Mouse (Mus musculus) MEL (cell line): ENCODE results near the gene Tmem98. TPM values are rescaled to one million over a fixed set of nuclear protein-coding genes. Genes with fewer than 3 reads are reported as not detected.
A peak's percentile ranks its signal among the peaks of the same experiment; 100 is the strongest.

Experiments used
- DNase-seq: peaks from one replicate; pipeline ENCODE4 v3.0.0; 2011; ENCODE audit warnings: low read depth, low spot score
- H3K27ac ChIP-seq: 2 replicates; pipeline ENCODE4 v1.5.1; 2012; ENCODE audit warnings: low read depth, mild to moderate bottlenecking, control low read depth, low read length, moderate library complexity; ENCODE audit not compliant: control insufficient read depth
- H3K27me3 ChIP-seq, 2 experiments: fragments of 150-350 bp in 1 of 2; sonication (generic) in 1 of 2; 2 replicates each; pipeline ENCODE4 v1.6.1; 2012; ENCODE audit warnings: low read length in 2 of 2, mild to moderate bottlenecking in 2 of 2, improper control_type of control experiment in 1 of 2, moderate library complexity in 1 of 2; ENCODE audit not compliant: insufficient read depth in 2 of 2, control insufficient read depth in 1 of 2
- H3K36me3 ChIP-seq, 2 experiments: 2 replicates each; pipeline ENCODE4 v1.6.1; 2012 to 2014; ENCODE audit warnings: low read length in 2 of 2, improper control_type of control experiment in 1 of 2, inconsistent platforms in 1 of 2, mild to moderate bottlenecking in 1 of 2; ENCODE audit not compliant: insufficient read depth in 2 of 2, control insufficient read depth in 1 of 2
- H3K4me1 ChIP-seq, 2 experiments: fragments of 150-350 bp in 1 of 2; sonication (generic) in 1 of 2; 2 replicates each; pipeline ENCODE4 v1.6.1; 2012; ENCODE audit warnings: low read length in 2 of 2, improper control_type of control experiment in 1 of 2, mild to moderate bottlenecking in 1 of 2; ENCODE audit not compliant: insufficient read depth in 2 of 2, control insufficient read depth in 1 of 2
- H3K4me3 ChIP-seq, 2 experiments: fragments of 150-350 bp in 1 of 2; sonication (generic) in 1 of 2; 2 replicates each; pipeline ENCODE4 v1.5.1; 2012; ENCODE audit warnings: low read depth in 2 of 2, low read length in 2 of 2, mild to moderate bottlenecking in 2 of 2, moderate library complexity in 2 of 2, control low read depth in 1 of 2, improper control_type of control experiment in 1 of 2; ENCODE audit not compliant: control insufficient read depth in 1 of 2, insufficient read depth in 1 of 2
- H3K79me2 ChIP-seq: 2 replicates; pipeline ENCODE4 v1.6.1; 2012; ENCODE audit warnings: mild to moderate bottlenecking, low read length, moderate library complexity; ENCODE audit not compliant: control insufficient read depth, poor library complexity, insufficient read depth
- H3K9ac ChIP-seq: 2 replicates; pipeline ENCODE4 v1.6.1; 2012; ENCODE audit warnings: low read depth, mild to moderate bottlenecking, control low read depth, low read length, moderate library complexity; ENCODE audit not compliant: control insufficient read depth, poor library complexity, severe bottlenecking
- H3K9me3 ChIP-seq: fragments of 150-350 bp; sonication (generic); replicated peaks from 2 replicates; pipeline ENCODE4 v1.6.1; 2012; ENCODE audit warnings: mild to moderate bottlenecking, low read length, improper control_type of control experiment, moderate library complexity; ENCODE audit not compliant: insufficient read depth
- BHLHE40 ChIP-seq: IDR thresholded peaks from 2 replicates; pipeline ENCODE4 v1.6.1; 2012; ENCODE audit warnings: low read depth, mild to moderate bottlenecking, inconsistent platforms, low read length, improper control_type of control experiment, borderline replicate concordance
- CHD1 ChIP-seq: IDR thresholded peaks from 2 replicates; pipeline ENCODE4 v1.6.1; 2012; ENCODE audit warnings: low read depth, mild to moderate bottlenecking, inconsistent platforms, low read length, improper control_type of control experiment
- CHD2 ChIP-seq: IDR thresholded peaks from 2 replicates; pipeline ENCODE4 v1.6.1; 2011; ENCODE audit warnings: low read length, improper control_type of control experiment
- CTCF ChIP-seq, 3 experiments: IDR thresholded peaks in 2 of 3; conservative IDR thresholded peaks in 1 of 3; 2 replicates each; pipeline ENCODE4 v1.5.1; 2011 to 2012; ENCODE audit warnings: low read length in 3 of 3, low read depth in 2 of 3, mild to moderate bottlenecking in 2 of 3, improper control_type of control experiment in 1 of 3, inconsistent platforms in 1 of 3, mixed read lengths in 1 of 3, moderate library complexity in 1 of 3; ENCODE audit not compliant: control insufficient read depth in 1 of 3, insufficient read depth in 1 of 3, poor library complexity in 1 of 3, severe bottlenecking in 1 of 3
- E2F4 ChIP-seq: IDR thresholded peaks from 2 replicates; pipeline ENCODE4 v1.6.1; 2011; ENCODE audit warnings: low read depth, low read length, improper control_type of control experiment, borderline replicate concordance
- ELF1 ChIP-seq: IDR thresholded peaks from 2 replicates; pipeline ENCODE4 v1.6.1; 2014; ENCODE audit warnings: low read depth, mild to moderate bottlenecking, inconsistent platforms, low read length, improper control_type of control experiment, moderate library complexity
- EP300 ChIP-seq, 2 experiments: IDR thresholded peaks; 2 replicates each; pipeline ENCODE4 v1.6.1; 2011; ENCODE audit warnings: improper control_type of control experiment in 2 of 2, low read length in 2 of 2, low read depth in 1 of 2, mild to moderate bottlenecking in 1 of 2
- ETS1 ChIP-seq: IDR thresholded peaks from 2 replicates; pipeline ENCODE4 v1.6.1; 2012; ENCODE audit warnings: low read depth, mild to moderate bottlenecking, inconsistent platforms, low read length, improper control_type of control experiment, moderate library complexity
- GABPA ChIP-seq: IDR thresholded peaks from 2 replicates; pipeline ENCODE4 v1.6.1; 2012; ENCODE audit warnings: low read depth, mild to moderate bottlenecking, inconsistent platforms, low read length, improper control_type of control experiment, moderate library complexity
- GATA1 ChIP-seq: IDR thresholded peaks from 2 replicates; pipeline ENCODE4 v1.6.1; 2011; ENCODE audit warnings: low read depth, low read length, improper control_type of control experiment
- HCFC1 ChIP-seq: IDR thresholded peaks from 2 replicates; pipeline ENCODE4 v1.6.1; 2012; ENCODE audit warnings: low read depth, mild to moderate bottlenecking, inconsistent platforms, low read length, improper control_type of control experiment, moderate library complexity
- JUND ChIP-seq: IDR thresholded peaks from 2 replicates; pipeline ENCODE4 v1.6.1; 2011; ENCODE audit warnings: low read depth, mild to moderate bottlenecking, improper control_type of control experiment, low read length
- KAT2A ChIP-seq: conservative IDR thresholded peaks from 2 replicates; pipeline ENCODE4 v1.6.1; 2012; ENCODE audit warnings: low read depth, low read length, improper control_type of control experiment, inconsistent platforms
- MAFK ChIP-seq: IDR thresholded peaks from 2 replicates; pipeline ENCODE4 v1.6.1; 2011; ENCODE audit warnings: low read depth, mild to moderate bottlenecking, low read length, improper control_type of control experiment, borderline replicate concordance
- MAX ChIP-seq: IDR thresholded peaks from 2 replicates; pipeline ENCODE4 v1.6.1; 2011; ENCODE audit warnings: low read length, improper control_type of control experiment
- MAZ ChIP-seq: IDR thresholded peaks from 2 replicates; pipeline ENCODE4 v1.6.1; 2012; ENCODE audit warnings: low read depth, mild to moderate bottlenecking, inconsistent platforms, low read length, improper control_type of control experiment
- MEF2A ChIP-seq: IDR thresholded peaks from 2 replicates; pipeline ENCODE4 v1.6.1; 2014; ENCODE audit warnings: low read depth, mild to moderate bottlenecking, inconsistent platforms, low read length, improper control_type of control experiment; ENCODE audit not compliant: poor library complexity, insufficient replicate concordance, severe bottlenecking; ENCODE audit errors: extremely low read depth
- MXI1 ChIP-seq: IDR thresholded peaks from 2 replicates; pipeline ENCODE4 v1.6.1; 2011; ENCODE audit warnings: mild to moderate bottlenecking, low read depth, low read length, improper control_type of control experiment
- MYB ChIP-seq: IDR thresholded peaks from 2 replicates; pipeline ENCODE4 v1.6.1; 2011; ENCODE audit warnings: mild to moderate bottlenecking, low read depth, low read length, improper control_type of control experiment
- MYC ChIP-seq: IDR thresholded peaks from 2 replicates; pipeline ENCODE4 v1.6.1; 2011; ENCODE audit warnings: low read depth, mild to moderate bottlenecking, low read length, improper control_type of control experiment, moderate library complexity
- NELFE ChIP-seq: IDR thresholded peaks from 2 replicates; pipeline ENCODE4 v1.6.1; 2011; ENCODE audit warnings: low read depth, low read length, improper control_type of control experiment
- NRF1 ChIP-seq: IDR thresholded peaks from 2 replicates; pipeline ENCODE4 v1.6.1; 2014; ENCODE audit warnings: low read depth, mild to moderate bottlenecking, inconsistent platforms, low read length, improper control_type of control experiment, moderate library complexity; ENCODE audit not compliant: poor library complexity, insufficient read depth, severe bottlenecking
- POLR2A ChIP-seq, 2 experiments: IDR thresholded peaks; 2 replicates each; pipeline ENCODE4 v1.6.1; 2011 to 2012; ENCODE audit warnings: low read length in 2 of 2, mild to moderate bottlenecking in 2 of 2, control low read depth in 1 of 2, improper control_type of control experiment in 1 of 2, low read depth in 1 of 2, moderate library complexity in 1 of 2; ENCODE audit not compliant: control insufficient read depth in 1 of 2, insufficient read depth in 1 of 2, poor library complexity in 1 of 2
- POLR2AphosphoS2 ChIP-seq: IDR thresholded peaks from 2 replicates; pipeline ENCODE4 v1.6.1; 2011; ENCODE audit warnings: low read length, improper control_type of control experiment
- POLR2AphosphoS5 ChIP-seq: IDR thresholded peaks from 2 replicates; pipeline ENCODE4 v1.6.1; 2012; ENCODE audit warnings: low read depth, borderline replicate concordance, mild to moderate bottlenecking, inconsistent platforms, low read length, moderate library complexity, mixed read lengths
- RAD21 ChIP-seq: IDR thresholded peaks from 2 replicates; pipeline ENCODE4 v1.6.1; 2011; ENCODE audit warnings: mild to moderate bottlenecking, low read depth, low read length, improper control_type of control experiment
- RCOR1 ChIP-seq: IDR thresholded peaks from 2 replicates; pipeline ENCODE4 v1.6.1; 2012; ENCODE audit warnings: low read depth, mild to moderate bottlenecking, inconsistent platforms, low read length, improper control_type of control experiment
- SIN3A ChIP-seq: IDR thresholded peaks from 2 replicates; pipeline ENCODE4 v1.6.1; 2012; ENCODE audit warnings: low read length, improper control_type of control experiment, inconsistent platforms
- SMC3 ChIP-seq: IDR thresholded peaks from 2 replicates; pipeline ENCODE4 v1.6.1; 2011; ENCODE audit warnings: low read depth, low read length, improper control_type of control experiment
- TAL1 ChIP-seq: IDR thresholded peaks from 2 replicates; pipeline ENCODE4 v1.6.1; 2012; ENCODE audit warnings: mild to moderate bottlenecking, inconsistent platforms, low read length, moderate library complexity, mixed read lengths
- TBP ChIP-seq: IDR thresholded peaks from 2 replicates; pipeline ENCODE4 v1.8.0; 2011; ENCODE audit warnings: low read depth, low read length, improper control_type of control experiment
- TCF12 ChIP-seq: IDR thresholded peaks from 2 replicates; pipeline ENCODE4 v1.6.1; 2014; ENCODE audit warnings: low read depth, mild to moderate bottlenecking, inconsistent platforms, low read length, improper control_type of control experiment, moderate library complexity
- UBTF ChIP-seq: IDR thresholded peaks from 2 replicates; pipeline ENCODE4 v1.6.1; 2012; ENCODE audit warnings: low read depth, mild to moderate bottlenecking, inconsistent platforms, low read length, improper control_type of control experiment, moderate library complexity, borderline replicate concordance; ENCODE audit not compliant: insufficient read depth
- USF1 ChIP-seq: IDR thresholded peaks from 2 replicates; pipeline ENCODE4 v1.6.1; 2014; ENCODE audit warnings: low read depth, mild to moderate bottlenecking, inconsistent platforms, low read length, improper control_type of control experiment, moderate library complexity
- USF2 ChIP-seq, 2 experiments: IDR thresholded peaks; 2 replicates each; pipeline ENCODE4 v1.6.1; 2011 to 2012; ENCODE audit warnings: improper control_type of control experiment in 2 of 2, low read length in 2 of 2, borderline replicate concordance in 1 of 2, inconsistent platforms in 1 of 2, low read depth in 1 of 2, mild to moderate bottlenecking in 1 of 2; ENCODE audit not compliant: insufficient read depth in 1 of 2
- ZC3H11A ChIP-seq: IDR thresholded peaks from 2 replicates; pipeline ENCODE4 v1.6.1; 2012; ENCODE audit warnings: low read depth, mild to moderate bottlenecking, inconsistent platforms, low read length, improper control_type of control experiment
- ZKSCAN1 ChIP-seq: IDR thresholded peaks from 2 replicates; pipeline ENCODE4 v1.6.1; 2012; ENCODE audit warnings: low read depth, mild to moderate bottlenecking, inconsistent platforms, low read length, improper control_type of control experiment, moderate library complexity
- ZMIZ1 ChIP-seq: IDR thresholded peaks from 2 replicates; pipeline ENCODE4 v1.6.1; 2012; ENCODE audit warnings: low read depth, mild to moderate bottlenecking, inconsistent platforms, low read length, improper control_type of control experiment, moderate library complexity
- polyA plus RNA-seq, 2 experiments: library from polyadenylated mRNA; stranded (reverse) in 1 of 2; unstranded in 1 of 2; fragments of >175 nt in 1 of 2; fragments of >200 nt in 1 of 2; gene quantifications; 2 replicates each; pipeline versions ENCODE4 v1.2.1 to v1.2.4; 2012; ENCODE audit warnings: low replicate concordance in 2 of 2, low read depth in 1 of 2; ENCODE audit not compliant: insufficient read length in 2 of 2, insufficient read depth in 1 of 2, missing spikeins in 1 of 2
- total RNA-seq: library from RNA; depleted of rRNA; stranded (reverse); fragments of 300-350 nt; gene quantifications from 2 replicates; pipeline ENCODE4 v1.2.3, GENCODE M21; 2012

Gene Tmem98
- total and polyA plus RNA-seq, 3 experiments = 21.5 to 33.5 TPM; not detected in 1

DNA sequence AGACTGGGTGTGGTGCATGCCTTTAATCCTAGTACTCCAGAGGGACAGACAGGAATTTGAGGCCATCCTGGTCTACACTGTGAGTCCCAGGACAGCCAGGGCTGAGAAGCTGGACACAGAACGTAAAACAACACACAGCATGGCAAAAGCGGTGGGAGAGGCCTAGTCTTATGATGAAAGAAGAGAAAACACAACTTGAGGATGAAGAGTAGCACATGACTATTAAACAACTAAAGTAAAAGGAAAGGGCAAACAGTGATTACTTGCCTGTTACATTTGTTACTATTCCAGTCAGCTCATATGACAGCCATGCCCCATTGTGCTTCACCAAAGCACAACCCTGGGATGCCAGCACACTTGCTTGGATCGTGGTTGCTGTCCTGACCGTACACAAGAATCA, 43.9 kb upstream of the Tmem98 start:
- Histone ChIP-seq H3K4me3 (peak overlapping the region; percentile 43 to 46), H3K9ac (peak overlapping the region; percentile 65), H3K27ac (peak overlapping the region; percentile 93), H3K4me1 (peaks cover 48 to 52% of the 10 kb centered on the region in 2 experiments), H3K27me3 (no peaks in the 10 kb centered on the region), H3K79me2 (peaks cover 33% of the 10 kb centered on the region), H3K9me3 (no peaks in the 10 kb centered on the region), H3K36me3 (peaks cover 4 to 69% of the 10 kb centered on the region in 2 experiments)
- DNase-seq = no peak
- TF ChIP-seq MYB (no peak), BHLHE40 (no peak), MYC (0 out of 2 replicates have a peak, but pooled peaks have one; percentile 11), USF2 (IDR thresholded peaks at IDR 0.05; ENCODE audit: borderline replicate concordance in 1 of 2, insufficient read depth in 1 of 2, low read depth in 1 of 2, low read length in 2 of 2) (no peak), NRF1 (no peak), MAZ (no peak), ZMIZ1 (no peak), KAT2A (no peak), POLR2AphosphoS2 (no peak), RAD21 (no peak), TCF12 (no peak), EP300 (IDR thresholded peaks at IDR 0.05; ENCODE audit: low read depth in 1 of 2, low read length in 2 of 2) (peak in 1 of 2 experiments; percentile 46; a peak in 2 of 4 replicates), POLR2AphosphoS5 (no peak), MXI1 (no peak), GATA1 (no peak), CTCF (IDR thresholded peaks at IDR 0.05 in 2 of 3, conservative IDR thresholded peaks at IDR 0.05 in 1 of 3; ENCODE audit: control insufficient read depth in 1 of 3, insufficient read depth in 1 of 3, low read depth in 2 of 3, low read length in 3 of 3, poor library complexity in 1 of 3, severe bottlenecking in 1 of 3) (no peak), ELF1 (no peak), HCFC1 (no peak), TAL1 (no peak), SIN3A (no peak), MAX (0 out of 2 replicates have a peak, but pooled peaks have one; percentile 41), UBTF (no peak), MAFK (no peak), CHD1 (0 out of 2 replicates have a peak, but pooled peaks have one; percentile 84), E2F4 (no peak), RCOR1 (0 out of 2 replicates have a peak, but pooled peaks have one; percentile 20), GABPA (no peak), JUND (no peak), CHD2 (no peak), ETS1 (0 out of 2 replicates have a peak, but pooled peaks have one; percentile 9), MEF2A (no peak), TBP (no peak), USF1 (no peak), NELFE (peak; percentile 16; the same call in 1 of the 2 replicates), POLR2A (IDR thresholded peaks at IDR 0.05; ENCODE audit: control insufficient read depth in 1 of 2, insufficient read depth in 1 of 2, low read depth in 1 of 2, low read length in 2 of 2, poor library complexity in 1 of 2) (no peak), SMC3 (no peak), ZC3H11A (no peak), ZKSCAN1 (0 out of 2 replicates have a peak, but pooled peaks have one; percentile 10)
